Mouse (Mus musculus) embryo, embryonic 11.5 days (tissue): Measurements from ENCODE around the gene Hip1r.

Experiments
- DNase-seq: peaks from one replicate; pipeline ENCODE4 v3.0.0-alpha.2; 2012; ENCODE audit warnings: low read depth, low spot score

Gene Hip1r

DNA sequence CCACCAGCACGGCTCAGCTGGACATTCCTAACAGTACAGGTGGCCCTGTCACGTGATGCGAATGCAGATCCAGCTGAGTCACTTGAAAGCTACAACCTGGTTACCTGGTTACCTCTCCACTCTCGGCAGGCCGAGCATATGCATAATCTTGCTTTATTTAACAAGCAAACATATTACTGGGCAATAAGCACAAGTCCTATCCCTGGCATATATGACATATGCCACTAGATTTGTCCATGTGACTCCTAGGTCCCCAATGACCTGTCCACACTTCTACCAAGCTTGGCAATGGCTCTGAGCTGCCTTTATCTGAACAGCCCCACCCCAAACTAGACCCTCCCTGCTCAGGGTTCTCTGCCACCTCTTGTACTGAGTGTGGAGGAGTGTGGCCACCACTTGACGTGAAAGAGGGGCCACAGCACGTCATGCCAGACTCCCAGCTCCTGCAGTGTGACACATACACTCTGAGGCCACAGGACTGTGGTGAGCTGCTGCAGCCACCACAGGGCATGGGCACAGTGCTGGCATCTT lies 42.9 kb downstream of the Hip1r start:
- DNase-seq = no peak

DNA sequence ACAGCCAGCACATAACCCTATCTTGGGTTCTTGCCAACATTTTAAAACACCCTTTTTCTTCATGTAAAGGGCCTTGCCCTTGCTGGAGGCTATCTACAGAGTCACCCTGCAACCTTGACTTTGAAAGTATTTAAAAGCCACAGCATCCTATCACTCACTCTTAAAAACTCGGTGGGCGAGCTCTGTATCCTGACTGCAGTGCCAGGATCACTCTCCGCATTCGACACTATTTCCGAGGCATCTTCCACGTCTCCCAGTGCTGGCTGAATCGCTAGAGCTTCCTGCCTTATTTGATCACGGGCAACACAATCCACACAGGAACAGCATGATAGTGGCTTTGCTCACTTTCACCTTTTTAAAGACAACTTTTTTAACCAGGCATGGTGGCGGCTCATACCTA lies 44.5 kb downstream of the Hip1r start:
- DNase-seq = no peak

DNA sequence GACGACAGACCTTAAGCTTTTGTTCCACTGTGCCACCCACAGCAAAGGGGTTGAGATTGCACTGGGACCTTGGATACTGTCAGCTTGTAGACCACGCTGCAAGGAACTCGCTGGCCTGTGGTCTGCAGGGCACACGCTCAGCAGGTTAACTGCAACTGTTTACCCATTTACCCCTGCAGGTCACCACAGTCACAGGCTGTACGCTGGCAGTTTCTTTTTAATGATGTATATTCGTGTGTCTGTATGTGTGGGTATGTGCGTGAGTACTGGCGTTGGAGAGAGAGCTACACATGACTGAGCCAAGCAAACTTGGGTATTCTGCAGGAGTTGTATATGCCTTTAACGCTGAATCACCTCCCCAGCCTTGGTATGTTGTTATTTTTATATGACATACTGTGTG lies 45.2 kb downstream of the Hip1r start:
- no peak for DNase-seq

DNA sequence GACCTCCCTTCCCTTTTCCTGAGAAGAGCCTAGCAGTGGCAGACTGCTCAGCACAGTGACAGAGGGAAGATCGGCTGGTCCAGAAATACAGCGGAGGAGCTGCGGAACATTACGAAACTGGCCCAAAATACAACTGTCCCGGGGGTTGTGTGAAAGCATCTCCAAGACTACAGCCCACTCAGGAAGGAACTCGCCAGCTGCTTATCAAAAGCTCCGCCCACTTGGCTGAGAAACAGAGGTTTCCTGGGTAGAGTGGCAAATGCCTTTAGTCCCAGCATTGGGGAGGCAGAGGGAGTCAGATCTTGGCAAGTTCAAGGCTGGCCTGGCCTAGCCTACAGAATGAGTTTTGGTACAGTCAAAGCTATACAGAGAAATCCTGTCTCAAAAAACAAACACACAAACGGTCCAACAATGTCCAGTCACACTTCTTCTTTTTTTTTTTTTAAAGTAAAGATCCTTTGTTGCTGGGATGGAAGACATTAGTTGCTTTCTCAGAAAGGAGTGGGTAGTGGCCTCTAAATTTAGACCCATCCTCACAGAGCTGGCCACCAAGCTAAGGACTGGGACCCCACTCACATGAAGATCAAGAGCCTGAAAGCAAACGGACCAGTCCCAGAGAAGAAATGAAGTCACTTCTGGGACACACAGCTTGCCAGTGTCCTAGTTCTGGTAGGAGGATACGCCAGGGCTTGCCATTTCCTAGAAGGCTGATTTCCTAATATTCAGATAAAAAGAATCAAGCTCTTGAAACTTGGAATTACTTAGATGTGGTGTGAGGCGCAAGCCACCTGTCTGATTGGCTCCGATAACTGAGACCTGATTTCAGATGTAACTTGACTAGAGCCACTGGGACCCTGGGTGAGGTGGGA lies 46.2 kb downstream of the Hip1r start:
- no peak for DNase-seq

DNA sequence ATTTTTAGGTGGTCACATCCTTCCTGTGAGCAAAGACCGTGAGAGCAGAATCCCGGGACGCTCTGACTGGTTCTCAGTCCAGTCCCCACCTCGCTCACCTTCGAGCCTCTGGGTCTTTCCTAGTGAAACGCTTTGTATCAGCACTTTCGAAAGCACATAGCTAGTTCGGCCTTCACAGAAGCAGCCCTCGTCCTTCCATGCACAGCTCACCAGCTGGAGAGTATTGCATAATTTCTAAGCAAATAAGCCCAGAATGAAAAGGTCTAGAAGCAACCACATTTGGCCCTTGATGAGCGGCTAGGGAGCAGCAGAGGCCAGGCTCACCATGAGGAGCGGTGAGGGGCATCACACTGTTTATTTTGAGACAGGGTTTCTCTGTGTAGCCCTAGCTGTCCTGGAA lies 47.7 kb downstream of the Hip1r start:
- no peak for DNase-seq

DNA sequence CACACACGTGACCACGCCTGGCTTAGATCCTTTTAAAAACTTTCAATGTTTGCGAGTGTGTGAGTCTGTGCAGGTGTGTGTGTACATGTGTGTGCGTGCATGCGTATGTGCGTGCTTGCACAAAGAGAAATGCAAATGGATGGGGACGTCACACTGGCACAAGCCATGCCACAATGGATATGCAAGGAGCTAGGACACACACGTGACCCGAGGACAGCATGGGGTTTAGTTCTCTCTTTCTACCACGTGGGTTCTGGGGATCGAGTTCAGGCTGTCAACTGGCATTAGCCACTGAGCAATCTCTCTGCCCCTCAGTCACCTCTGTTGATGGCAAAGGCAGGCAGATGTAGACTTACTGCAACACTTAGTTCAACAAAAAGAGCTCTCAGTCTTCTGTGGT lies 48.3 kb downstream of the Hip1r start:
- DNase-seq = no peak

DNA sequence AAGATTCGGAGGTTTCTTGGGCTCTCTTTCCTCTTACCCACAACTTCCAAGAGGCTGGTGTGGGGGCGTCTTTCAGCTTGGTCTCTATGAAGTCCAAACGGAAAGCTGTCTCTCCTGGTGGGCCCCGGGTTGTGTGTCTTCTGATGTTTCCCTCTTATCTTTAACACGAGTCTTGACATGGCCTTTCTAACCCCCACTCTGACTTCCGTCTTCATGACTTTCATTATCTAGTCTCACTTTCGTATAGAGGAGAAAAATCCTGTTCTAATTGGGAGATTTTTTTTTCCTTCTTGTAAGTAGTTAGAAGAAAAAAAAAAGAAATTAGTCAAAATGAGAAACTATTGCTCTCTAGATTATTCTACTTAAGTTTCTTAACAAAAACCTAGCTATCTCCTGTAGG lies 48.9 kb downstream of the Hip1r start:
- DNase-seq = no peak

DNA sequence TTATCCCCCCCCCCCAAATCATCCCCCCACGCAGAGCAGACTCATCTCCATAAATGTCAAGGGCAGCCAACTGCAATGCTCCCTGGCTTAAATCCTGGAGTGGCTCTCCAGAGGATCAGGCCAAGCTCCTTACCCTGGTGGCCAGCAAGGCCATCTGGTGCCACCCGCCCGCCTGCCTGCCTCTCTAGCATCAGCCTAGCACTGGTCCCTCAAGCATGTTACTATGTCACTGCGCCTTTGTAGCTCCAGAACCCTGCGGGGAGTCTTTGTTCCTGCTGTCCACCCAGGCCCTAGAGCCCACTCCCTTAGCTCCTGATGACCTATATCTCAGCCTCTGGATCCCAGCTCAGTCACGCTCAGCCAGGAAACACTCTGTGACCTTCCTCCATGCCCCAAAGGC lies 51.2 kb downstream of the Hip1r start:
- no peak for DNase-seq

DNA sequence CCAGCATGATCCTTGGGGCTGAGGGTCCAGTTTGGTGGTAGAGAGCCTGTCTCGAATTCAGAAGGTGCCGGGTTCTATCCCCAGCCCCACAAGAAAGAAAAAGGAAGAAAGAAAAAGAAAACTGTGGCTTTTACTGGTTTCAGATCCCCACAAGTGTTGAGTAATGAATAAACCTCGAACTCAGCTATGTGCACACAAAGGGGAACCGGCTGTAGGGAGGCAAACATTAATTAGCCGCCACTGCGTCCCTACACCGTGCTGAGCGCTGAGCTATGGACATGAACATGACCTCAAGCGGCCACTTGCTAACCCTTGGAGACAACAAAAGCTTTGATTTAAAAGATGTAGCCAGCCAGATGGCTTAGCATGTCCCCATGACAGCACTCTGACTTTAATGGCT lies 51.7 kb downstream of the Hip1r start:
- DNase-seq = no peak

DNA sequence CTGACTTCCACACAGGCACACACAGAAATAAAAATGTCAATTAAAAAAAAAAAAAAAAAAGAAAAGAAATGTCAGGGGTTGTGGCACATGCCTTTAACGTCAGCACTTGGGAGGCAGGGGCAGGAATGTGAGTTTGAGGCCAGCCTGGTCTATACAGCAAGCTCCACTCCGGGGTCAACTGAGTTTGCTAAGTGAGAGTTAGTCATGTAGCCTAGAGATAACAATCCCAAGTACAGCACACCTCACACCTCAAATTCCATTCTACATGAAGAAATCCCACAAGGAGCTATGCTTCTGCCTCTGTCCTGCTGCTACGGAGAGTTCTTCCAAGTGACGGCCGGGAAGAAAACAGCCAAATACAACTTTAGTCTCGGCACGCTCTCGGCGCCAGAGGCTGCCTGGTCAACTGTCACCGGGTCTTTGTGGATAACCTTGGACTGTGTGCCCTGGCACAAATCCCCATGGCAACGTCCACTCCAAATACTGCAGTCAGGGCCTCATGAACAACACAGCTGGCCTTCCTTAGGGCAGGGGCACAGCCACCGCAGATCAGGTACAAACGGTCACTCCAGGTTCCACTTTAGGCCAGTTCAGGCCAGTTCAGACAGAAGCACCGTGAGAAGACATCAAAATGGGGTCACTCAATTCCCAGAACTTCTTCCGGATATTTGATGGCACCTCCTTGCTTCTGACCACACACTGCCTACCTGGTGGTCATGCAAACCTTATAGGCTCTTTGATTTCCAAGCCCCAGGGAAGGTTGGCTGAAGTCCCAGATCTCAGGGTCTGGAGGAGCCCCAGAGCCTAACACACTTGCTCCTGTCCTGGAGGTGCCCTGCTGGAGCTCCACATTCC lies 52.4 kb downstream of the Hip1r start:
- no peak for DNase-seq

DNA sequence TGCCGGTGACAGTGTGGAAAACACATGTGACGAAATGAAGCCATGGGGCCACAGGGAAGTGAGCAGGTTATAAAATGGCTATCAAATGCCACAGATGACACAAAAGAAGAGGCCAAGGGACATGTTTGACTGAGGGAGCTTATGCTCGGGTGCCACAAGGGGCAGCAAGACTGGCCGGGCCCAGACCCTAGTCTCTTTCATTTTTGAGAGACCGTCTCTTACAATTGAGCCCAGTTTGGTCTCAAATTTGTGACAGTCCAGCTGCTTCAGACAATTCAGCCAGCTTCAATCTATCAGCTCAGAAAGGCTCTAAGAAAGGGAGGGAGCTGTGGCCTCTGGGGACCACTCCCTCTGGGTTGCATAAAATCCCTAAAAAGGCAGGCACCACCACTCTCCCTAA lies 53.1 kb downstream of the Hip1r start:
- no peak for DNase-seq

DNA sequence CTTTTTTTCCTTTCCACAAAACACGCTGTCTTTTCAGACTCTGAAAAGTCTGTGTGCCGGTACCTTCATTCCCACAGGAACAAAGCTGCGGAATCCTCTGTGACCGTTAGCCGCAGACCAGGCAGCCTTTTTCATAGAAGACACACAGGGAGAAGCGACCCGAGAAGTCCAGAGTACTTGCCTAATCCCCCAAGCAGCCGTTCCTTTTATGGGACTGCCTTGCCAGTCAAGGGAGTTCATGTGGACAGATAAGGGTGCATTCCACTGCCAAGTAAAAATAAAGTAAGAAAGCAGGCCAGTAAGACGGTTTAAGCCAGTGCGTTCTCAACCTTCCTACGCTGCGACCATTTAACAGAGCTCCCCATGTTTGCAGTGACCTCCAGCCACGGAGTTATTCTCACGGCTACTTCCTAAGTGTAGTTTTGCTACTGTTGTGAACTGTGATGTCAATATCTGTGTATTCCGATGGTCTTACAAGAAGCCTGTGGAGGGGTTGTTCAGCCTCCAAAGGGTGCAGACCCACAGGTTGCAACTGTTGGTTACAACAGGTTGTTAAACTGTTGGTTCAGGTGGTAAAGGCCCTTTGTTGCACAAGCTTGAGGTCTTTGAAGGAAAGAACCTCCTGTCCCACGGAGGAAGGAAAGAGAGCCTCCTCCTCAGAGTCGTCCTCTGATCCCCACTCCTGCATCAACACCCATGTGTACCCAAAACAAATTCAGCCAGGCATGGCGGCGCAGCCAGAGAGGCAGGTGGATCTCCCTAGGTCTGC lies 54.5 kb downstream of the Hip1r start:
- DNase-seq = no peak

DNA sequence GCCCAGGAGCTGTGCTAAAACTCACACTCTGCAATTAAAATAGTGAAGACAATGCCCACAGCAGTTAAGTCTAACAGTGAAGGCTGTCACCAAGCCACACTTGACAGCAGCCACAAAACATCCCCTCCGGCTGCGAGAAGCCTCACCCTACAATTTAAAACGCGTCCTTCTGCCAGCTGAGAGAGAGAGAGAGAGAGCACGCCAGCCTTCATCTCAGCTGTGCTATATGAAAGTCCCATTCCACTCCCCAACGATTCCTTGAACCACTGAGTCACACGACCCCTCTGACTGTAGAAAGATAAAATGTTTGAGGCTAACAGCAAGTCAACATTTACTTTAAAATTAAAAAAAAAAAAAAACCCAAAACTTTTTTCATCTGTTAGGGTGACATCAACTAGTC lies 55.3 kb downstream of the Hip1r start:
- DNase-seq = no peak

DNA sequence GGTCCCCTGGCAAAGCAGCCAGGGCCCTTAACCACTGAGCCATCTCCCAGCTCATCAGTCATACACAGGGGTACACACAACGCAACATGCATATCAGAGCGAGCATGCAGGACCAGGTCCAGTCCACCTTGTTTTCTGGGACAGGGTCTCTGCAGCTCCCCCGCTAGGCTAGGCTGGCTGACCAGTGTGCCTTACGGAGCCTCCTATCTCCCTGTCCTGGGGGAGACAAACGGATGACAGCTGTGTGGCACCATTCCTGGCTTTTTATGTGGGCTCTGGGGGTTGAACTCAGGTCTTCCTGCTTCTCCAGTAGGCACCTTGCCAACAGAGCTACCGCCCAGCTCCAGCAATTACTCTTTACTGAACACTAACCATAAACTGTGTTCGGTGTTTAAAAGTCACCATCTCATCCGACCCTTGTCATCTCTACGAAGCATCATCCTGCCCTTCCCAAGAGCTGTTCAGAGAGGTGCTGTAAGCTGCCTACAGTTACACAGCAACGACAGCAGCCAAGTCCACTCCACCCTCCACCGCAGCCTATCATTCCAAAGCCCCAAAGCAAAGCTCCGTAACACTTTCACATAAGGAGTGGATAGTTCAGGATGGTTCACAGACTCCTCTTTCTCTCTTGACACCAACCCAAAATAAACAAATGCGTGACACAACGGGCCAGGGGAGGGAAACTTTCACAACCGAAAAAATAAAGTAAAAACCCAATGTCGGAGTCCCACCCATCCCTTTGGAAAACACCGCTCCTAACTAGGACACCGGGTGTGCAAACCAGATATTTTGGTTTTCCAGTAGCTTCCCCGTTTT lies 56.0 kb downstream of the Hip1r start:
- DNase-seq = no peak

DNA sequence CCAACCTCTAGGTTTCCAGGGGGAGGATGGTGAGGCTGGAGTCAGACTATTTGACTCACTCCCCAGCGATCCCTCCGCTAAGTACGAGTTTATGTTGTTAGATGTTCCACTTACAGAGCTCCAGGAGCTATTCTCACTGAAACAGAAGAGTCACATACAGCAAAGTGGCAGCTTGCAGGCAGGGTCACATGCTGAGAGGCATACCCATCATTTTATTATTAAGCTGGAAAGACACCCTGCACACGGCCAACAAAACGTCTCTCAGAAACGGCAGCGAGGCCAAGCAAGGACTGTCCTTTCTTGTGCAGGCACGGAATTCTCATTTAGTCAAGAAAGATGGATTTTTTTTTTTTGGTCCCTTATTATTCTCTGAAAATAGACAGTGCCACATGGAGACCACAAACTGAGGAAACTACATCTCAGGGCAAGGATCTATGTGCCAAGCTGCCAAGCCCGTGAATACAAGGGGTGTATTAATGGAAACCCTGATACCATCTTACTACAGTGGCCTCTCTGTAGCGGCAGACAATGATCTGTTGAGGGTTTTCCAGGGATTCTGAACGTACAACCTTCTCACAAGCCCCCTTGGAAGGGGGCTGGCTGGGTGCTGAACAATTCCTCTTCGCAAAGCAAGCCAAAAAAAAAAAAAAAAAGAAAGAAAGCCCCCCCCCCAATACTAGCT lies 57.1 kb downstream of the Hip1r start:
- DNase-seq = no peak

DNA sequence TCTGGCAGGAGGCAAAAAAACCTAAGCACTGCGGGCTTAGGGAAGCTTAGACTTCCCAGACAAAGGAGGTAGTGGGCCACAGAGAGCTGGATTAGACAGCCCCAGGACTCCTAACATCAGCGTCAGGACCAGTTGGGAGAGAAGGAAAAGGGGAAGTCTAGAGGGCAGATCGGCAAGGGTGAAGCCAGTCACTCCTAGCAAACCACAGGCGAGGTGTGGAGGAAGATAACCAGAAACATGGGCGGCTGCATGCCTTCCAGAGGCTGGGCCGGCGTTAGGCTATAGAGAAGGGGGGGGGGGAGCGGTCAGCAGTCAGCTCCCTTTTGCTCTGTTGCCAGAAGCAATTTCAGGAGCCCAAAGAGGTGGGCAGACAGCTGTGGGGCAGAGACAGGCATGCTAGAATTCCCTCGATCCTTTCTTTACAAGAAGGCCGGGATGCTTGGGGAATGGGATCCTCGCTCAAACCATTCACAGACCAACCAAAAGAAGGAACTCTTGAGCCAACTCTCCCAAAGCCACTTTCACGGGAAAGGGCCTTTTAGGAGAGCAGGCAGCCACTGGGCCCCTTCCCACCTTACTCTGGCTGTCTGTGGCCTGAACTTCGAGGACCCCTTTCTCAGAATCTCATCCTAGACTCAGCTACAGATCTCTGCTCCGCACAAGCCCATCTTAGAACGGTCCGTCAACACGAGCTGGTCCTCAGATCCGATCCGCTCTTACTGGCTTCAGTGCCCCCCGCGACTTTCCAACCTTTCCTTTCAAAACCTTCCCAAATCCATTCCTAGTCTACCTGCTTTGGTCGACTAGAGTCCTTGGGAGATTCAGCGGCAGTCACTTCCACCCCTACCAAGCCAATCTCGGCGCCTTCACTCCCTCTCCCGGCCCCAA lies 57.9 kb downstream of the Hip1r start:
- DNase-seq = no peak

DNA sequence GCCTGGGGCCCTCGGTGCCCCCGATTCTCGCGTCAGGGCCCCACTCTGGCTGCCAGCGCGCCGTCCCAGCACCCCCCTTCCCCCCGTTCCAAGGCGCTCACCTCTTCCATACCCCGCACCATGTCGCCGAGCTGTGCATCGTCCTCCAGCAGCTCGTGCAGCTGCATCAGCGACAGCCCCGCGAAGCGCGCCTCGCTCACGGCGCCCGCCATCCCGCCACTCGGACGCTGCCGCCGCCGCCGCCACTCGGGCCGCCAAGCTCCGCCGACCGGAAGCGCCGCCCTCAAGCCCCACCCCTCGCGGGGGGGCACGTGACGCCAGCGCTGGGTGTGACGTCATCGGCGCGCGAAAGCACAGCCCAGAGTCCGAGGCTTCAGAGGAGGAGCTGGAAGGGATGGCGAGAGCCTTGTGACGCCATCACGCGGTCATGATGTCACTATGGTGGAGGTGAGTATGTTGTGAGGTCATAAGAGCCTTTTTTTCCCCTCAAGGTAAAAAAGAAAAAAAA lies 58.6 kb downstream of the Hip1r start, which contains the start of gene Vps37b:
Vps37b (minus strand) TSS at position 270 of the 508 bp plus-strand sequence.
- DNase-seq = peak; percentile 86

DNA sequence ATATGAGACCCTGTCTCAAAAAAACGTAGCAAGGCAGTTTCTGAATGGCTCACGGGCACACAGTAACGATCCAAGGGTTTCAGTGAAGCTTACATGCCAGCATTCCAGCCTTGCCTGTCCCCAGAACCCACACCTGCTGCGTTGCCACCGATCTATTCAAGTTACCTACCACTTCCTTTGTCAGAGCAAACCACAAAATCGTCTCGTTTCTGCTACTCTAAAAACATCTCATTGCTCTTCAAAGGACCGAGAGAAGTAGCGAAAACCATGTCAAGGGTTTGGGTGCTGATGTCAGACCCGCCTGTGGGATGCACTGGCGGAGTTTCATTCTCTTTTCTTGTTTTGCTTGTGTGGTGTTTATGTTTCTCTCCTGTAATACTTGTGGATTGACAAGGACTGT lies 61.0 kb downstream of the Hip1r start:
- DNase-seq = no peak

DNA sequence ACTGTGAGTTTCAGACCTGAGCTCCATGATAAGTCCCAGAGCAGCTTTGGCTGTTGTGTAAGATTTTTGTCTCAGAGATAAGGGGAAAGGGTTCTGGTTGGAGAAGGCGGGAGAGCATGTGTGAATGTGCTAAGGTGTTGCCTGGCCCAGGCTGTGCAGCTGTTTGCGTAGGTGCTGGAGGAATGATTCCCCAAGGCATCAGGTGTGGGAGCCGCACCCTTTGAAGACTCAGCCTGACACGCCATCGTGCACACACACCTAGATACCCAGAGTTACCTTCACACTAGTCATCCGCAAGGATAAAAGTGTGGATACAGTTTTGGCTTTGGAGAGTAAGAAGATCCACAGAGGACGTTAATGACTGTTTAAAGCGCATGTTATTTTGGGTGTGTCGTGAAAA lies 62.0 kb downstream of the Hip1r start:
- no peak for DNase-seq
